Mouse (Mus musculus) CH12.LX (cell line): ENCODE measurements around the gene Hoxd11. TPM values are rescaled to one million over a fixed set of nuclear protein-coding genes. Genes with fewer than 3 reads are reported as not detected.

Experiments
- DNase-seq: peaks from one replicate; pipeline ENCODE4 v3.0.0-alpha.2; 2013; ENCODE audit errors: extremely low read depth
- H3K27ac ChIP-seq: 2 replicates; pipeline ENCODE4 v1.5.1; 2012; ENCODE audit warnings: low read depth, mild to moderate bottlenecking, control low read depth, moderate library complexity; ENCODE audit not compliant: insufficient read depth
- H3K27me3 ChIP-seq: replicated peaks from 2 replicates; pipeline ENCODE3; 2012; ENCODE audit warnings: inconsistent platforms
- H3K36me3 ChIP-seq, 2 experiments: replicated peaks in 1 of 2; 2 replicates each; pipeline versions ENCODE3 to v1.6.1; 2012; ENCODE audit warnings: inconsistent platforms in 1 of 2, low read length in 1 of 2, mild to moderate bottlenecking in 1 of 2, mixed read lengths in 1 of 2, moderate library complexity in 1 of 2; ENCODE audit not compliant: control insufficient read depth in 1 of 2, insufficient read depth in 1 of 2
- H3K4me1 ChIP-seq, 2 experiments: 2 replicates each; pipeline ENCODE4 v1.6.1; 2012; ENCODE audit warnings: inconsistent platforms in 1 of 2, moderate library complexity in 1 of 2; ENCODE audit not compliant: insufficient read depth in 2 of 2, control insufficient read depth in 1 of 2
- H3K4me2 ChIP-seq: 2 replicates; pipeline ENCODE4 v1.6.1; 2012; ENCODE audit warnings: low read depth, mild to moderate bottlenecking, control low read depth; ENCODE audit not compliant: poor library complexity, insufficient read depth, severe bottlenecking
- H3K4me3 ChIP-seq, 3 experiments: fragments of 150-350 bp in 1 of 3; sonication (generic) in 1 of 3; replicated peaks in 1 of 3; 2 replicates each; pipeline versions ENCODE3 to v1.5.1; 2011 to 2012; ENCODE audit warnings: low read depth in 2 of 3, low read length in 2 of 3, mild to moderate bottlenecking in 2 of 3, moderate library complexity in 2 of 3, control low read depth in 1 of 3, improper control_type of control experiment in 1 of 3, inconsistent platforms in 1 of 3, mixed read lengths in 1 of 3; ENCODE audit not compliant: poor library complexity in 1 of 3
- H3K79me2 ChIP-seq: replicated peaks from 2 replicates; pipeline ENCODE4 v1.6.1; 2012; ENCODE audit warnings: mild to moderate bottlenecking, moderate library complexity; ENCODE audit not compliant: control insufficient read depth, poor library complexity, insufficient read depth, severe bottlenecking; ENCODE audit errors: extremely low read depth
- H3K9ac ChIP-seq: 2 replicates; pipeline ENCODE4 v1.6.1; 2012; ENCODE audit warnings: low read depth, mild to moderate bottlenecking, control low read depth, moderate library complexity; ENCODE audit not compliant: insufficient read depth
- H3K9me3 ChIP-seq: replicated peaks from 2 replicates; pipeline ENCODE3; 2012; ENCODE audit warnings: low read length, inconsistent platforms, mixed read lengths
- BHLHE40 ChIP-seq: IDR thresholded peaks from 2 replicates; pipeline ENCODE4 v1.6.1; 2011; ENCODE audit warnings: mild to moderate bottlenecking, low read depth, low read length, improper control_type of control experiment
- CHD2 ChIP-seq: IDR thresholded peaks from 2 replicates; pipeline ENCODE4 v1.6.1; 2011; ENCODE audit warnings: low read length, improper control_type of control experiment
- CTCF ChIP-seq, 2 experiments: IDR thresholded peaks in 1 of 2; conservative IDR thresholded peaks in 1 of 2; 2 replicates each; pipeline ENCODE4 v1.5.1; 2011 to 2012; ENCODE audit warnings: low read depth in 2 of 2, low read length in 2 of 2, improper control_type of control experiment in 1 of 2, inconsistent platforms in 1 of 2, mild to moderate bottlenecking in 1 of 2, moderate library complexity in 1 of 2
- ELF1 ChIP-seq: IDR thresholded peaks from 2 replicates; pipeline ENCODE4 v1.6.1; 2014; ENCODE audit warnings: low read depth, mild to moderate bottlenecking, inconsistent platforms, low read length, improper control_type of control experiment
- EP300 ChIP-seq: IDR thresholded peaks from 2 replicates; pipeline ENCODE4 v1.6.1; 2011; ENCODE audit warnings: low read length, improper control_type of control experiment
- ETS1 ChIP-seq: conservative IDR thresholded peaks from 2 replicates; pipeline ENCODE4 v1.6.1; 2012; ENCODE audit warnings: low read depth, mild to moderate bottlenecking, inconsistent platforms, low read length, improper control_type of control experiment, moderate library complexity
- GABPA ChIP-seq: IDR thresholded peaks from 2 replicates; pipeline ENCODE4 v1.6.1; 2012; ENCODE audit warnings: low read depth, low read length, improper control_type of control experiment, inconsistent platforms; ENCODE audit not compliant: insufficient replicate concordance
- HCFC1 ChIP-seq: IDR thresholded peaks from 2 replicates; pipeline ENCODE4 v1.6.1; 2012; ENCODE audit warnings: low read depth, mild to moderate bottlenecking, inconsistent platforms, low read length, improper control_type of control experiment
- IRF4 ChIP-seq: IDR thresholded peaks from 2 replicates; pipeline ENCODE4 v1.6.1; 2014; ENCODE audit warnings: low read depth, mild to moderate bottlenecking, inconsistent platforms, low read length, improper control_type of control experiment
- JUN ChIP-seq: IDR thresholded peaks from 2 replicates; pipeline ENCODE4 v1.6.1; 2011; ENCODE audit warnings: low read depth, mild to moderate bottlenecking, low read length, improper control_type of control experiment, moderate library complexity; ENCODE audit not compliant: insufficient read depth
- JUND ChIP-seq: conservative IDR thresholded peaks from 2 replicates; pipeline ENCODE4 v1.6.1; 2011; ENCODE audit warnings: low read depth, low read length, improper control_type of control experiment
- MAFK ChIP-seq: IDR thresholded peaks from 2 replicates; pipeline ENCODE4 v1.6.1; 2011; ENCODE audit warnings: low read length, improper control_type of control experiment; ENCODE audit not compliant: insufficient replicate concordance
- MAX ChIP-seq: IDR thresholded peaks from 2 replicates; pipeline ENCODE4 v1.6.1; 2011; ENCODE audit warnings: low read length, improper control_type of control experiment
- MAZ ChIP-seq: IDR thresholded peaks from 2 replicates; pipeline ENCODE4 v1.6.1; 2012; ENCODE audit warnings: low read depth, mild to moderate bottlenecking, inconsistent platforms, low read length, improper control_type of control experiment, moderate library complexity
- MEF2A ChIP-seq: IDR thresholded peaks from 2 replicates; pipeline ENCODE4 v1.6.1; 2014; ENCODE audit warnings: low read depth, mild to moderate bottlenecking, inconsistent platforms, low read length, improper control_type of control experiment, borderline replicate concordance
- MYC ChIP-seq: IDR thresholded peaks from 2 replicates; pipeline ENCODE4 v1.6.1; 2011; ENCODE audit warnings: low read depth, mild to moderate bottlenecking, improper control_type of control experiment, low read length
- NELFE ChIP-seq: IDR thresholded peaks from 2 replicates; pipeline ENCODE4 v1.6.1; 2011; ENCODE audit warnings: low read depth, low read length, improper control_type of control experiment
- PAX5 ChIP-seq: IDR thresholded peaks from 2 replicates; pipeline ENCODE4 v1.6.1; 2012; ENCODE audit warnings: low read length, inconsistent platforms, mixed read lengths
- POLR2A ChIP-seq: IDR thresholded peaks from 2 replicates; pipeline ENCODE4 v1.6.1; 2011; ENCODE audit warnings: low read depth, mild to moderate bottlenecking, improper control_type of control experiment, low read length
- RAD21 ChIP-seq: IDR thresholded peaks from 2 replicates; pipeline ENCODE4 v1.6.1; 2011; ENCODE audit warnings: low read depth, mild to moderate bottlenecking, low read length, improper control_type of control experiment, moderate library complexity
- RCOR1 ChIP-seq: conservative IDR thresholded peaks from 2 replicates; pipeline ENCODE4 v1.6.1; 2012; ENCODE audit warnings: low read depth, mild to moderate bottlenecking, inconsistent platforms, low read length, improper control_type of control experiment
- SMC3 ChIP-seq: IDR thresholded peaks from 2 replicates; pipeline ENCODE4 v1.6.1; 2011; ENCODE audit warnings: low read depth, low read length, improper control_type of control experiment
- TCF12 ChIP-seq: IDR thresholded peaks from 2 replicates; pipeline ENCODE4 v1.6.1; 2014; ENCODE audit warnings: low read depth, mild to moderate bottlenecking, inconsistent platforms, low read length, improper control_type of control experiment
- UBTF ChIP-seq: IDR thresholded peaks from 2 replicates; pipeline ENCODE4 v1.6.1; 2012; ENCODE audit warnings: low read depth, mild to moderate bottlenecking, inconsistent platforms, low read length, improper control_type of control experiment, moderate library complexity
- USF1 ChIP-seq: IDR thresholded peaks from 2 replicates; pipeline ENCODE4 v1.6.1; 2014; ENCODE audit warnings: low read depth, mild to moderate bottlenecking, inconsistent platforms, low read length, improper control_type of control experiment
- USF2 ChIP-seq: conservative IDR thresholded peaks from 2 replicates; pipeline ENCODE4 v1.6.1; 2011; ENCODE audit warnings: low read depth, low read length, improper control_type of control experiment
- ZC3H11A ChIP-seq: IDR thresholded peaks from 2 replicates; pipeline ENCODE4 v1.6.1; 2012; ENCODE audit warnings: low read depth, mild to moderate bottlenecking, inconsistent platforms, low read length, improper control_type of control experiment
- ZKSCAN1 ChIP-seq: IDR thresholded peaks from 2 replicates; pipeline ENCODE4 v1.6.1; 2012; ENCODE audit warnings: low read depth, inconsistent platforms, low read length, improper control_type of control experiment, borderline replicate concordance
- ZMIZ1 ChIP-seq: IDR thresholded peaks from 2 replicates; pipeline ENCODE4 v1.6.1; 2012; ENCODE audit warnings: low read depth, mild to moderate bottlenecking, inconsistent platforms, low read length, improper control_type of control experiment
- ZNF384 ChIP-seq: IDR thresholded peaks from 2 replicates; pipeline ENCODE4 v1.6.1; 2012; ENCODE audit warnings: low read depth, low read length, improper control_type of control experiment, inconsistent platforms
- dilution Hi-C: fragments of 300-500 bp; cut with MboI; formaldehyde crosslinking; loops from 2 replicates; pipeline ENCODE4 v1.14.3; 2020; ENCODE audit warnings: low sequenced_read_pairs; ENCODE audit not compliant: extremely low pct_unique_long_range_greater_than_20kb, extremely low pct_ligation_motif_present
- in situ Hi-C: fragments of 300-500 bp; cut with MboI; formaldehyde crosslinking; loops from 3 replicates; pipeline ENCODE4 v1.14.3; 2019; ENCODE audit warnings: low sequenced_read_pairs, low pct_ligation_motif_present, low pct_unique_long_range_greater_than_20kb, mixed read lengths
- polyA plus RNA-seq: library from polyadenylated mRNA; unstranded; fragments of >175 nt; gene quantifications from 2 replicates; pipeline ENCODE4 v1.2.1, GENCODE M21; 2012; ENCODE audit warnings: low read depth; ENCODE audit not compliant: insufficient read length
- total RNA-seq, 2 experiments: library from RNA; depleted of rRNA; stranded (reverse); fragments of 300-350 nt in 1 of 2; fragments of >200 nt in 1 of 2; gene quantifications; 2 replicates each; pipeline ENCODE4 v1.2.3; 2012 to 2014

Hoxd11 gene
- total and polyA plus RNA-seq, 3 experiments = not detected

GRCm38 (mm10) chr2:74700546-74701112, 21.3 kb downstream of the Hoxd11 start:
- Histone ChIP-seq H3K27ac (no peak overlapping the region), H3K79me2 (no peaks in the 10 kb centered on the region), H3K27me3 (no peaks in the 10 kb centered on the region), H3K36me3 (no peaks in the 10 kb centered on the region), H3K4me2 (no peak overlapping the region), H3K4me1 (no peaks in the 10 kb centered on the region), H3K9me3 (peaks cover 11% of the 10 kb centered on the region), H3K9ac (no peak overlapping the region), H3K4me3 (no peak overlapping the region)
- DNase-seq = no peak
- in situ Hi-C loops (loop anchor here (25.0 kb wide), 1 partner anchor 887 kb away; no protein-coding TSS in a partner anchor), dilution Hi-C loops (no loop called here)
- TF ChIP-seq BHLHE40 = no peak
- TF ChIP-seq ZC3H11A = no peak
- no peak for TF ChIP-seq ZKSCAN1

- H3K4me1 ChIP-seq = no peaks in the 10 kb centered on the region
- peak; percentile 55 for DNase-seq
- in situ Hi-C loops = loop anchor here (25.0 kb wide), 1 partner anchor 885 kb away; no protein-coding TSS in a partner anchor
- no peak overlapping the region for H3K9ac ChIP-seq
- peaks cover 6% of the 10 kb centered on the region for H3K27me3 ChIP-seq
- dilution Hi-C loops = no loop called here
- H3K27ac ChIP-seq = no peak overlapping the region
- H3K79me2 ChIP-seq = no peaks in the 10 kb centered on the region
- H3K9me3 ChIP-seq = peaks cover 11% of the 10 kb centered on the region
- peak overlapping the region; percentile 72 for H3K4me2 ChIP-seq
- no peak overlapping the region for H3K4me3 ChIP-seq
- H3K36me3 ChIP-seq = no peaks in the 10 kb centered on the region
- peak; percentile 74 for TF ChIP-seq ZC3H11A
- no peak for TF ChIP-seq MYC
- TF ChIP-seq ZKSCAN1 = no peak
- TF ChIP-seq TCF12 = no peak
- TF ChIP-seq JUND = no peak
- TF ChIP-seq IRF4 = no peak
- 0 out of 2 replicates have a peak, but pooled peaks have one; percentile 26 for TF ChIP-seq MAFK
- no peak for TF ChIP-seq MEF2A
- TF ChIP-seq CTCF (conservative IDR thresholded peaks at IDR 0.05 in 1 of 2, IDR thresholded peaks at IDR 0.05 in 1 of 2; ENCODE audit: low read depth in 2 of 2, low read length in 2 of 2) = peak; percentile 89 to 93
- peak; percentile 80 for TF ChIP-seq SMC3
- TF ChIP-seq CHD2 = no peak
- TF ChIP-seq BHLHE40 = no peak
- TF ChIP-seq USF2 = no peak
- TF ChIP-seq POLR2A = no peak
- no peak for TF ChIP-seq ETS1
- TF ChIP-seq ZMIZ1 = no peak
- no peak for TF ChIP-seq ZNF384
- TF ChIP-seq UBTF = no peak
- no peak for TF ChIP-seq GABPA
- no peak for TF ChIP-seq NELFE
- TF ChIP-seq RCOR1 = no peak
- TF ChIP-seq ELF1 = no peak
- no peak for TF ChIP-seq MAX
- no peak for TF ChIP-seq JUN
- no peak for TF ChIP-seq MAZ
- no peak for TF ChIP-seq USF1
- peak; percentile 97 for TF ChIP-seq RAD21
- TF ChIP-seq EP300 = no peak
- TF ChIP-seq HCFC1 = no peak
- no peak for TF ChIP-seq PAX5
Observed at GRCm38 (mm10) chr2:74701949-74702819, 22.8 kb downstream of the Hoxd11 start.
